8 mouse cellular contexts compared by ENCODE assay signal in the genomic region with DNA sequence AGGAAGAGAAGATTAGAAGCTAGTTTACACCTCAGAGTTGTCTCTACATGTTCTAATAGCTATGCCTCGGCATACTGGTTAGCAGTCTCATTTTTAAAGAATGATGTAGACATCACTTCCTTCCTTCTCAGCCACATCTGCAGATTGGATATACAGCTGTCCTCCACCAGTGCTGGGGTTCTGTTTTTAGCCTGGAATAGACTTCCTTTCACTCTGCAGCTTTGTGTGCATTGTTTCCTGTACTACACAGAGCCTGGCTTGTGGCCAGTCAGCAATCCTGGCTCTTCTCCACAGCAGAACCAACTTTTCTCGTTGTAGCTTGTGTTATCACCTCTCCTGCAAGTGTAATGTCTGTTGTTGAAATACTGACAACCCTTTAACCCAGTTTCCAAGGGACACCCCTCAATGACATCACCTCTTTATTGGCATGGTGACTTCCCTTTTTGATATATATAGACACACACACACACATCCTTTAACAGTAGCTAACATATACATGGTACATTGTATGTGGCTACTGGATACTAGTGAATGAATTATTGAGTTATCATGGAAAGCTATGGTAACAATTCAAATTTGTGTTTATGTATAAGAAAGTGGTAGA.
DNase-seq lines count a peak whose midpoint lies in the region; ATAC-seq lines count a peak whose summit lies in the region.

No protein-coding gene starts in this region.

- peak overlapping the region; percentile 7; the same call in 1 of the 2 replicates for H3K27ac ChIP-seq in embryonic facial prominence, embryonic 15.5 days (replicated peaks)
- no peak overlapping the region for H3K27ac ChIP-seq in intestine, embryonic 16.5 days (ENCODE audit: low read length)
- H3K27ac ChIP-seq in hindbrain, embryonic 14.5 days: no peak overlapping the region
- no peak overlapping the region for H3K27ac ChIP-seq in hindbrain, embryonic 12.5 days

- no peak overlapping the region for H3K4me3 ChIP-seq in embryonic facial prominence, embryonic 15.5 days (replicated peaks)
- no peak overlapping the region for H3K4me3 ChIP-seq in intestine, embryonic 16.5 days (ENCODE audit: low read length)
- peak overlapping the region; percentile 24 for H3K4me3 ChIP-seq in megakaryocyte, embryonic 14.5 days (replicated peaks)
- no peak overlapping the region for H3K4me3 ChIP-seq in hindbrain, embryonic 14.5 days (replicated peaks; ENCODE audit: low read length)
- no peak overlapping the region for H3K4me3 ChIP-seq in hindbrain, embryonic 12.5 days

- 30% methylated on average over 2 of the region's 2 CpGs for WGBS in embryonic facial prominence, embryonic 15.5 days
- 44% methylated on average over 2 of the region's 2 CpGs for WGBS in intestine, embryonic 16.5 days
- 71% methylated on average over 2 of the region's 2 CpGs for WGBS in hindbrain, embryonic 14.5 days
- 69% methylated on average over 2 of the region's 2 CpGs for WGBS in hindbrain, embryonic 12.5 days

- H3K9ac ChIP-seq in embryonic facial prominence, embryonic 15.5 days: no peak overlapping the region
- no peak overlapping the region for H3K9ac ChIP-seq in intestine, embryonic 16.5 days (ENCODE audit: low read depth, low read length)
- H3K9ac ChIP-seq in hindbrain, embryonic 14.5 days: no peak overlapping the region
- H3K9ac ChIP-seq in hindbrain, embryonic 12.5 days: no peak overlapping the region

- DNase-seq in layer of hippocampus, postnatal 10 days (ENCODE audit: low spot score in 2 of 2): peak; percentile 7 to 17
- no peak for DNase-seq in layer of hippocampus, adult 18-20 months (ENCODE audit: low spot score in 2 of 2)
- DNase-seq in hindbrain, embryonic 14.5 days (ENCODE audit: low spot score): no peak
- no peak for DNase-seq in thymus, postnatal 10 days (ENCODE audit: low spot score in 2 of 2)

- no peak for ATAC-seq in embryonic facial prominence, embryonic 15.5 days (ENCODE audit: insufficient number of reproducible peaks, low FRiP score, low TSS enrichment, low read depth)
- ATAC-seq in intestine, embryonic 16.5 days: peak; percentile 52; the same call in 1 of the 2 replicates
- ATAC-seq in hindbrain, embryonic 14.5 days (ENCODE audit: low FRiP score): no peak
- ATAC-seq in hindbrain, embryonic 12.5 days (ENCODE audit: low FRiP score): no peak

- H3K27me3 ChIP-seq in embryonic facial prominence, embryonic 15.5 days: no peaks in the 10 kb centered on the region
- H3K27me3 ChIP-seq in intestine, embryonic 16.5 days (replicated peaks; ENCODE audit: control insufficient read depth, insufficient read depth, low read length): no peaks in the 10 kb centered on the region
- peaks cover 2% of the 10 kb centered on the region for H3K27me3 ChIP-seq in megakaryocyte, embryonic 14.5 days (replicated peaks)
- H3K27me3 ChIP-seq in hindbrain, embryonic 14.5 days (ENCODE audit: control insufficient read depth, insufficient read depth, low read length): no peaks in the 10 kb centered on the region
- H3K27me3 ChIP-seq in hindbrain, embryonic 12.5 days: no peaks in the 10 kb centered on the region

- no peak overlapping the region for H3K4me2 ChIP-seq in embryonic facial prominence, embryonic 15.5 days (replicated peaks)
- no peak overlapping the region for H3K4me2 ChIP-seq in intestine, embryonic 16.5 days (ENCODE audit: low read depth, low read length)
- H3K4me2 ChIP-seq in hindbrain, embryonic 14.5 days (replicated peaks): no peak overlapping the region
- no peak overlapping the region for H3K4me2 ChIP-seq in hindbrain, embryonic 12.5 days (replicated peaks)

- 0 out of 2 replicates have a peak, but pooled peaks cover 4% of the 10 kb centered on the region for H3K4me1 ChIP-seq in embryonic facial prominence, embryonic 15.5 days
- H3K4me1 ChIP-seq in intestine, embryonic 16.5 days (ENCODE audit: control insufficient read depth, insufficient read depth, low read length): no peaks in the 10 kb centered on the region
- H3K4me1 ChIP-seq in megakaryocyte, embryonic 14.5 days: peaks cover 4% of the 10 kb centered on the region
- H3K4me1 ChIP-seq in hindbrain, embryonic 14.5 days (replicated peaks; ENCODE audit: control insufficient read depth, insufficient read depth, low read length): no peaks in the 10 kb centered on the region
- no peaks in the 10 kb centered on the region for H3K4me1 ChIP-seq in hindbrain, embryonic 12.5 days

- H3K9me3 ChIP-seq in embryonic facial prominence, embryonic 15.5 days (replicated peaks): no peaks in the 10 kb centered on the region
- H3K9me3 ChIP-seq in intestine, embryonic 16.5 days (ENCODE audit: control insufficient read depth, low read length): no peaks in the 10 kb centered on the region
- H3K9me3 ChIP-seq in megakaryocyte, embryonic 14.5 days: no peaks in the 10 kb centered on the region
- no peaks in the 10 kb centered on the region for H3K9me3 ChIP-seq in hindbrain, embryonic 14.5 days (ENCODE audit: control insufficient read depth, low read length)
- H3K9me3 ChIP-seq in hindbrain, embryonic 12.5 days (replicated peaks): no peaks in the 10 kb centered on the region

- 0 out of 2 replicates have a peak, but pooled peaks cover 4% of the 10 kb centered on the region for H3K36me3 ChIP-seq in embryonic facial prominence, embryonic 15.5 days
- H3K36me3 ChIP-seq in intestine, embryonic 16.5 days (ENCODE audit: control insufficient read depth, insufficient read depth, low read length): no peaks in the 10 kb centered on the region
- no peaks in the 10 kb centered on the region for H3K36me3 ChIP-seq in megakaryocyte, embryonic 14.5 days (replicated peaks; ENCODE audit: low read length)
- no peaks in the 10 kb centered on the region for H3K36me3 ChIP-seq in hindbrain, embryonic 14.5 days (replicated peaks; ENCODE audit: control insufficient read depth, insufficient read depth)
- no peaks in the 10 kb centered on the region for H3K36me3 ChIP-seq in hindbrain, embryonic 12.5 days

Comparison
In these comparisons a context has a peak if more than half of its experiments do, and no peak if none do; other contexts are left out.
1. DNase-seq: peak in layer of hippocampus, postnatal 10 days (2 of 2); none in layer of hippocampus, adult 18-20 months (0 of 2), hindbrain, embryonic 14.5 days (single experiment) and thymus, postnatal 10 days (0 of 2).